Mouse (Mus musculus) lung, embryonic 14.5 days (tissue): ENCODE measurements around the gene Ghrl. TPM values are rescaled to one million over a fixed set of nuclear protein-coding genes. Genes with fewer than 3 reads are reported as not detected.

Source experiments
- ATAC-seq: fragments of 200-750 bp; cut with Nextera tagmentation; 2 replicates; pipeline ENCODE4 v1.8.0; 2017; ENCODE audit warnings: mild to moderate bottlenecking, moderate TSS enrichment, moderate library complexity; ENCODE audit not compliant: insufficient read depth
- DNase-seq: peaks from one replicate; pipeline ENCODE4 v3.0.0-alpha.2; 2015
- H3K27ac ChIP-seq: fragments of 300-500 bp; sonication (generic); 2 replicates; pipeline ENCODE4 v1.5.1; 2014; ENCODE audit warnings: low read depth, mild to moderate bottlenecking, moderate library complexity
- H3K27me3 ChIP-seq: fragments of 300-500 bp; sonication (generic); 2 replicates; pipeline ENCODE4 v1.6.1; 2014; ENCODE audit warnings: low read length, control low read depth; ENCODE audit not compliant: insufficient read depth
- H3K36me3 ChIP-seq: fragments of 300-500 bp; sonication (generic); 2 replicates; pipeline ENCODE4 v1.6.1; 2014; ENCODE audit warnings: control low read depth; ENCODE audit not compliant: insufficient read depth
- H3K4me1 ChIP-seq: fragments of 300-500 bp; sonication (generic); 2 replicates; pipeline ENCODE4 v1.6.1; 2014; ENCODE audit warnings: antibody characterized with exemption, control low read depth; ENCODE audit not compliant: insufficient read depth
- H3K4me2 ChIP-seq: fragments of 300-500 bp; sonication (generic); 2 replicates; pipeline ENCODE4 v1.6.1; 2014; ENCODE audit warnings: mild to moderate bottlenecking
- H3K4me3 ChIP-seq: fragments of 300-500 bp; sonication (generic); 2 replicates; pipeline ENCODE4 v1.5.1; 2014; ENCODE audit warnings: low read depth, low read length
- H3K9ac ChIP-seq: fragments of 300-500 bp; sonication (generic); 2 replicates; pipeline ENCODE4 v1.6.1; 2014
- H3K9me3 ChIP-seq: fragments of 300-500 bp; sonication (generic); 2 replicates; pipeline ENCODE4 v1.6.1; 2016; ENCODE audit warnings: low read depth, low read length, control low read depth
- CTCF ChIP-seq: IDR thresholded peaks from 2 replicates; pipeline ENCODE4 v1.5.1; 2016; ENCODE audit warnings: antibody characterized with exemption, low read depth
- WGBS: fragments of 180-500 bp; shearing (Covaris S2); extraction: QIAGEN DNeasy Blood & Tissue Kit; methylation state at CpG from one replicate; pipeline ENCODE4 v1.1.7; 2014; 5-methylcytosine and 5-hydroxymethylcytosine counted together
- polyA plus RNA-seq: library from polyadenylated mRNA; unstranded; fragments of >200 nt; fragmentation: Nextera tagmentation; extraction: Ambion mirVana; gene quantifications from 2 replicates; pipeline ENCODE4 v1.2.1, GENCODE M21; 2014

Gene Ghrl
- 0.34 TPM in 1 of 2 replicates, not detected in the other for polyA plus RNA-seq

GRCm38 (mm10) chr6:113719878-113720277, at the start of gene Ghrl:
Ghrl (minus strand) TSS chr6:113719880.
- Histone ChIP-seq H3K27me3 (no peaks in the 10 kb centered on the region), H3K36me3 (peaks cover 73% of the 10 kb centered on the region), H3K4me3 (no peak within 1 kb of the TSS), H3K27ac (no peak within 1 kb of the TSS), H3K4me1 (no peaks in the 10 kb centered on the region), H3K4me2 (no peak within 1 kb of the TSS), H3K9ac (no peak within 1 kb of the TSS), H3K9me3 (no peaks in the 10 kb centered on the region)
- ATAC-seq = no peak
- WGBS = 59% methylated on average over 3 of the region's 3 CpGs
- no peak for TF ChIP-seq CTCF
- no peak for DNase-seq

GRCm38 (mm10) chr6:113768804-113769203, 49.1 kb upstream of the Ghrl start:
- no peak overlapping the region for H3K9ac ChIP-seq
- ATAC-seq (no peak), DNase-seq (no peak)
- no peak overlapping the region for H3K4me3 ChIP-seq
- no peaks in the 10 kb centered on the region for H3K4me1 ChIP-seq
- WGBS = 37% methylated on average over 11 of the region's 11 CpGs
- no peaks in the 10 kb centered on the region for H3K36me3 ChIP-seq
- H3K27me3 ChIP-seq = no peaks in the 10 kb centered on the region; the same call in 1 of the 2 replicates
- no peak for TF ChIP-seq CTCF
- no peaks in the 10 kb centered on the region for H3K9me3 ChIP-seq
- H3K4me2 ChIP-seq = no peak overlapping the region
- H3K27ac ChIP-seq = no peak overlapping the region

GRCm38 (mm10) chr6:113761644-113762043, 42.0 kb upstream of the Ghrl start:
- ATAC-seq (peak; percentile 24; the same call in 1 of the 2 replicates), DNase-seq (peak; percentile 88)
- WGBS = 27% methylated on average over 7 of the region's 7 CpGs
- peak; percentile 96 for TF ChIP-seq CTCF
- no peaks in the 10 kb centered on the region for H3K36me3 ChIP-seq
- H3K27ac ChIP-seq = no peak overlapping the region
- no peaks in the 10 kb centered on the region; the same call in 1 of the 2 replicates for H3K27me3 ChIP-seq
- no peak overlapping the region for H3K4me2 ChIP-seq
- no peak overlapping the region for H3K4me3 ChIP-seq
- H3K9me3 ChIP-seq = no peaks in the 10 kb centered on the region
- H3K9ac ChIP-seq = no peak overlapping the region
- no peaks in the 10 kb centered on the region for H3K4me1 ChIP-seq

- ATAC-seq = no peak
- Histone ChIP-seq H3K27me3 (peaks cover 13% of the 10 kb centered on the region), H3K4me2 (no peak overlapping the region)
Measured at GRCm38 (mm10) chr6:113749119-113749685, 29.5 kb upstream of the Ghrl start.

GRCm38 (mm10) chr6:113748351-113748750, 28.7 kb upstream of the Ghrl start:
- Histone ChIP-seq H3K9me3 (no peaks in the 10 kb centered on the region), H3K4me1 (no peaks in the 10 kb centered on the region), H3K4me3 (no peak overlapping the region), H3K4me2 (peak overlapping the region; percentile 32; the same call in 1 of the 2 replicates), H3K36me3 (no peaks in the 10 kb centered on the region), H3K9ac (no peak overlapping the region), H3K27ac (no peak overlapping the region), H3K27me3 (peaks cover 13% of the 10 kb centered on the region)
- TF ChIP-seq CTCF = no peak
- 25% methylated on average over 26 of the region's 26 CpGs for WGBS
- ATAC-seq = no peak
- DNase-seq = no peak

More at GRCm38 (mm10) chr6:113749119-113749685, 29.5 kb upstream of the Ghrl start:
- DNase-seq = no peak
- TF ChIP-seq CTCF = no peak
- Histone ChIP-seq H3K9ac (no peak overlapping the region), H3K36me3 (no peaks in the 10 kb centered on the region), H3K4me3 (no peak overlapping the region), H3K9me3 (no peaks in the 10 kb centered on the region), H3K4me1 (no peaks in the 10 kb centered on the region), H3K27ac (no peak overlapping the region)
- WGBS = 56% methylated on average over 17 of the region's 17 CpGs

- no peak for ATAC-seq
- 83% methylated on average over 14 of the region's 14 CpGs for WGBS
- TF ChIP-seq CTCF = no peak
- H3K36me3 ChIP-seq = no peaks in the 10 kb centered on the region
- H3K4me1 ChIP-seq = no peaks in the 10 kb centered on the region
- no peak overlapping the region for H3K9ac ChIP-seq
- no peak for DNase-seq
- no peak overlapping the region for H3K27ac ChIP-seq
- no peaks in the 10 kb centered on the region for H3K9me3 ChIP-seq
- H3K27me3 ChIP-seq = peaks cover 13% of the 10 kb centered on the region
- H3K4me3 ChIP-seq = no peak overlapping the region
- H3K4me2 ChIP-seq = no peak overlapping the region
Measured at GRCm38 (mm10) chr6:113747284-113747683, 27.6 kb upstream of the Ghrl start.

- DNase-seq (no peak), ATAC-seq (no peak)
- no peak overlapping the region for H3K9ac ChIP-seq
- H3K27me3 ChIP-seq = peaks cover 13% of the 10 kb centered on the region
- H3K4me2 ChIP-seq = no peak overlapping the region
- H3K36me3 ChIP-seq = no peaks in the 10 kb centered on the region
- H3K27ac ChIP-seq = no peak overlapping the region
- no peak for TF ChIP-seq CTCF
- no peak overlapping the region for H3K4me3 ChIP-seq
- H3K9me3 ChIP-seq = no peaks in the 10 kb centered on the region
- no peaks in the 10 kb centered on the region for H3K4me1 ChIP-seq
Measured at GRCm38 (mm10) chr6:113745117-113745516, 25.4 kb upstream of the Ghrl start.
